Mouse (Mus musculus) B cell, adult 2 months (primary cell): ENCODE measurements around the gene Slc2a9.
A peak's percentile ranks its signal among the peaks of the same experiment; 100 is the strongest.

Experiments used
- DNase-seq, 2 experiments: peaks; one replicate each; pipeline ENCODE4 v3.0.0; 2022

The Slc2a9 gene

DNA sequence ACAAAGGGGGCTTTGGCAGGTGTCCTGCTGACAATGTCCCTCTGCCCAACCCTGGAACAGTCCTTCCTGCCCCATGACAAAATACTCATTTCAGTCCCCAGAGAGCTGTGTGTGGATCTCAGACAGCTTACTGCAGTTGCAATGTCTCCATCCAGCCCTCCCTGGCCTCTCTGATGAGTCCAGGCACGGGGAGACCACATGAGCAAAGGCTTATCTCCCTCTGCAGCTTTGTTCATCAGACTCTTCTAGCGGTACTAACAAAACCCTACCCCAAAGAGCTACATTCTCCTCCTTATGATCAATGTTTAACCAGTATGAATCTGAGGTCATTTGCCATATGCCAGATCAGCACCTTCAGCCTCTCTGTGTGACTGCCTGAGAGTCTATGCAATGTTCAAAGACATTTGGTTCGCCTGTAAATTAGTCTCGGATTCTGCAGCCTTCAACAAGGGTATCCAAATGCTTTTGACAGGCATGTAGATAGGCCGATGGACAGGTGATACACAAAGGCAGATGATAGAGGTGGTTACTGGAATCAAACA, 36.3 kb downstream of the Slc2a9 start:
- no peak for DNase-seq

DNA sequence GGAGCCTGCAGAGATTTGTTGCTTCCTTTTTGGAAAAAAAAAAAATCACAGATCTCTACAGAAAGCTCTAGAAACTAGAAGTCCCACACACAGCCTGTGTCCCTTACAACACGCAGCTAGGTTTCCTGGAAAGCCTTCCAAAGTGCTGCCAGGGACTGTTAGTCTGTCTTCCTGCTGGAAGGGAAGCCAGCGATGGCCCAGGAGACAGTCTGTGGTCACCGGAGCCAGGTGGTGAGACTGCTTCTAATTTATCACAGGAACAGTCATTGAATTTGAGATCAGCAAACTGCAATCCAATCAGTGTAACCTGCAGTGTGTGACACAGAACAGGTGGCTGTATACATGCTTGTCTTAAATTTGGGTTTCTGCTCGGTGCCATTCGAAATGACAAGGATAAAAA, 41.7 kb downstream of the Slc2a9 start:
- DNase-seq = no peak

DNA sequence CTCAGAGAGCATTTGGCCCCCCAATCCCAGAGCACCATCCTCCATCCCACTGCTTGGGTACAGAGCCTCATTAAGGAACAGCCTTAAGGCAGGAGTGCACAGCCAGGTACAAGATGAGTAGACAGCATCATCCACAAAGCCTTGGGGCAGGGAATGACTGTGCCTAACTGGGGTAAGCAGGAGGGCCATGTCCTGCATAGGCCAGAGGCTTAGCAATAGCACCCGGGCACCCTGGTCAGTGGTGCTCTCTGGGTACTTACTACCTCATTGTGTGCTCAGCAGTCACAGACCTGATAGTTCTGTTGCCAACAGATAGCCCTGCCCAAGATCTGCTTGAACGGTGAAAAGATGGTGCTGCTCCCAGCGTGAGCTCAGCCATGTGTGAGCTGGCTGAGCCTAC, 52.0 kb downstream of the Slc2a9 start:
- DNase-seq = no peak

DNA sequence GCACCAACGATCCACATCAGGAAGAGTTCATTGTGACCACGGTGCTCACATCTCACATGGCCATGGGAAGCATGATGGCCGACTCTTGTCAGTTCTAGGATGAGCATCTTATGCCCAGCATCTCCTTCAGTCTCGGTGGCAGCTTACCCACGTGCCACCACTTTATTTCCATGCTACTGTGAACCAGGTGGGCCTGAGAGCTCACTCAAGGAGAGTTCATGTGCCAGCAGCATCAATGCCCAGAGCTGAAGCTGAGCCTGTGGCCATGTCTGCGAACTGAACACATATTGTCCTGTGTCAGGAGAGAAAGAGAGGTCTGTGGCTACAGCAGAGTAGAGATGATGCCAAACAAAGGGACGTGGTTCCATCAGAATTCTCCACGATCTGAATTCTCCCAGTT, 53.3 kb downstream of the Slc2a9 start:
- no peak for DNase-seq

DNA sequence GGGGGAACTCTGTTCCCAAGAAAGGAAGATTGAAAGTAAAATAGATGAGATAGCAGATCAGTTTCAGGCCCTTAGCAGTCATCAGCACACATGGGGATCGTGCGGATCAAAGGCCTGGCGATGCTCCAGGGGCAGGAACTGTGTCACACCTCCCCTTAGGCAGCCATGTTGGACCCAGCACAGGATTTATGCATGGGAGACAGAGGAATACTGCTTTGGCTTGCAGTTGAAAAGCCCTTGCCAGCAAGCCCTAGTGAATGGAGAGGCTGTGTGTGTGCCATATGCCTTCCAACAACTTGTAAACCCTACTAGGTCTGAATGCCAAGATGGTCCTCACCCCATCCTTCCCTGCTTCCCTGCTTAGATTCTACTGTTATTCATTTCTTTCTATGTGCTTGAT, 54.8 kb downstream of the Slc2a9 start:
- DNase-seq = no peak

DNA sequence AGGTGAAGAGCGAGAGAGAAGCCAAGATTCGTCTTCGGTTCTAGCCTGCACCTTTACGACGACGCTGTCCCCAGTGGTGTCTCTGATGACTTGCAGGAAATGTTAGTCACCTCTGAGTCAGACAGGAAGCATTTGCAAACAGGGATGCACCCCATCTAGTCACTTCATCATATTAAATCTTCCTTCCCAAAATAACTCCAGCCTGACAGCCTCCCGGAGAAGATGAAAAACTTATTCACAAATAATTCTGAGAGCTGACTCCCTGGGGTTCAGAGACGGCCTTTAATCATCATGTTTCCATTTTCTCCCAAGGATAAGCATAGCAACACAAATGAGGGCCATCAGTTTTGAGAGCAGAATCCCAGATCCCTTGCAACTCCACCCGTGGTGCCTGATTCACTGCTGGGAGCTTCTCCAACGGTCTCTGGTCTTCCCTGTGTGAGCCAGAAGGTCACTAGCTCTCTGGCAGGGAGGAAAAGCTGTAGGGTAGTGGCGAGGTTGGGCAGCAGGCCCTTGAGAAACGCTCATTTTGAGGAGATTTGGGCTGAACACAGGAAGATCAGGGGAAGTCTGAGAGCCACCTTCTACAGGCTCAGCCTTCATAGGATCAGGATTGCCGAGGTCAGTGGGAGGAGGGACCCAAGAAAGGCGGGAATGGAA, 56.5 kb downstream of the Slc2a9 start:
- no peak for DNase-seq

DNA sequence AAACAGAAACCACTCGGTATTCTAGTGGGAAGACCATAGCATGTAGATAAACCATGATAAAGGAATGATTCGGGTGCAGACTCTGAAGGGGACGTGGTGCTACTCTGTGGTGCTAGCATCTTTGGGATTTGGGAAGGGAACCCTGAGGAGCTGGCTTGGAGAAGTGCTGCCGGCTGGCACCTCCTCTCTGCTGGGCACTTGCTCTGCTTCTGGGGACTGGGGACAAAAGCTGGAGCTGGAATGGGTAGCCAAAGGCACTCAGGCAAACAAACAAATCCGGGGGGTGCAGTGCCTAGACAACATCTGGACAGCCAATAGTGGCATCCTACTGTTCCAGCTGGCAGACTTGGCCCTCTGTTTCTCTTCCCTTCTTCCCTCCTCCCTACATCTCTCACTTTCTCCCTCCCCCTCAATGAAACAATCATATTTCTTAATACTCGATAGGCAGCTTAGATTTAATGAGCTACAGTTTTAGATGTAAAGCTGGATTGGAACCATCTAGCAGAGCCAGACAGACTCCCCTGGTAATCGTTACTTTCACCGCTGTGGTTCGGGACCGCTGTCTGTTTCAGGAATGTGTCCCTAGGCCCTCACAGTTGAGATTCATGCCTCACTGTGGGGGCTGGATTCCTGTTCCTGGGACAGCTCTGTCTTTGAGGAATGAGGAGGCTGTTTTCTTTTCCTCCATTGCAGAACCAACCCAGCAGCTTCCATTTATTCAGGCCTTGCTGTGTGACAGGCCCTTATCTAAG, 61.7 kb downstream of the Slc2a9 start:
- no peak for DNase-seq

DNA sequence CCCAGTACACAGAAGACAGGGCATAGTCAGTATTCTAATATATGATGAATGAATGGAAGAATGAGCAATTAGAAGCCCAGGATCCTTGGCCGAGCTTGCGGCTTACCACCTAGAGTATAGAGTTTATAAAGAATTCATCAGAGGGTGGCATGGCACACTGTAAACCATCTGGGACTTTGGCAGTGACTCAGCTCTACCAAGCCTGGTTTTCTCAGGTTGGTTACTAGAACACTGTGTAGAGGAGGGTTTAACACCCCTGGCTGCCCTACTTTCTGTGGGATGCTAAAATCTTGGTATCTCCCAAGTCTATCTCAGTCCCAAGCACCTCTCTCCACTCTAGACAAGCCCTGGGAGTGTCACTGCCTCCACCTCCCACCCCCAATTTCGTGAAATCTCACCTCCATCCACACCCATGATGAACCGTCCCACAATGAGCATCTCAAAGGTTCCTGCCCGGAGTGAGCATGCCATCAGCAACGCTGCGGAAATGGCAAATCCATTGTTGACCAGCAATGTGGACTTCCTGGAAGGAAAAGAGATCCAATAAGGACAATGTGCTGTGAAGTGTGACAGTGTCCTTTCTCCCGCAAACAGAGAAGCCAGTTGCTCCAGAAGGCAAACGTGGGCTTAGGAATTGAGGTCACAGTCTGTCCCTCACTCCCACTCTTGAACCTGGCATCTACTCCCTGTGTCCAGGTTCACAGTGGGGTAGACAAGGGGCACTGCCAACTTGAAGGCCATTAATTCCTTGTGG, 62.5 kb downstream of the Slc2a9 start:
- no peak for DNase-seq

DNA sequence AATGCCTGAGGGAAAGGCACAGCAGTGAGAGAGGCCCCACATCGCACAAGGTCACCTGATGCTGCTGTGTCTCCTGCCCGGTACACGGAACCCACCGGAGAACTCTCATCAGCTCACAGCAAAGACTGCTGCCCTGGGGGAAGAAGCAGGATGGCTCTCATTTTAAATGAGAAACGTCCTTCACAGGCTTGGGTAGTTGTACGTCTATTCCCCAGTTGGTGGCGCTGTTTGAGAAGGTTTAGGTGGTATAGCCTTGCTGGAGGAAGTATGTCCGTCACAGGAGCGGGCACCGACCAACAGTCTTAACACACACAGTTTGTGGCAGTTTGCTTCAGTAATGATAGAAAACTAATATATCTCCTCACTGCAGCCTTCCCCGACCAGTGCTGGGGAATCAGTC, 66.3 kb downstream of the Slc2a9 start:
- DNase-seq = peak; percentile 6 to 25

DNA sequence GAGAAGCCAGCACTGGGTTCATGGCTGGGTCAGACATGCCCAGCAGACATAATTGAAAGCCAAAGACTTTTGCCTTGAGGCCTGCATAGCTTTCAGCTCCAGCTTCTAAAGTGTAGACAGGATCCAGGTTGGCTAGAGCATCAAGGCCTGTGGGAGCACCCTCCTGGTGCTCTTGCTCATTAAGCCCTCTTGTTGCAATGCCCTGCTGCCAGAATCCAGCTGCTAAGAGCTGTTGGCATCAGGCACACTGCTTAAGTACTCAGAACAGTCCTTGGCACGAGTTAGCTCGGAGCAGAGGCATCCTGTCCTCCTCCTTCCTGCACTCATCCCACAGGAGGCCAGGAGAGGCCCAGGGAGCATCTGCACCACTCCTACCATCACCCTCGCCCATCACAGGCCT, 68.1 kb downstream of the Slc2a9 start:
- DNase-seq = no peak

DNA sequence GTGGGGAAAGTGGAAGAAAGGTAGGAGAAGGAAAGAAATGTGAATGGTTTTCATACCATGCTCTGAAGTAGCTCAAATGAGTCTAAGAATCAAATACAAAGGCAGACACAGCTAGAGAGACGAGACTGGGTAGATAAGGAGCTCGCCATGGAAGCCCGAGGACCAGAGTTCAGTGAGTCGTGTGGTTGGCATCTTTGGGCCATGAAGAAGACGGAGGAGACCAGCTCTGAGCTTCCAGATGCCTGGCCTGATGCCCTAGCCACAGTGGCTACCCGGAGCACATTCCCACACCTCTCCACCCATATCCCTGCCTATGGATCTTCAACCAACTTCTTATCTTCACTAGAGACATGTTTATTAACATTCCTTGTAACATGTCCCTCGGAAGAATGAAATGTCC, 71.7 kb downstream of the Slc2a9 start:
- no peak for DNase-seq

DNA sequence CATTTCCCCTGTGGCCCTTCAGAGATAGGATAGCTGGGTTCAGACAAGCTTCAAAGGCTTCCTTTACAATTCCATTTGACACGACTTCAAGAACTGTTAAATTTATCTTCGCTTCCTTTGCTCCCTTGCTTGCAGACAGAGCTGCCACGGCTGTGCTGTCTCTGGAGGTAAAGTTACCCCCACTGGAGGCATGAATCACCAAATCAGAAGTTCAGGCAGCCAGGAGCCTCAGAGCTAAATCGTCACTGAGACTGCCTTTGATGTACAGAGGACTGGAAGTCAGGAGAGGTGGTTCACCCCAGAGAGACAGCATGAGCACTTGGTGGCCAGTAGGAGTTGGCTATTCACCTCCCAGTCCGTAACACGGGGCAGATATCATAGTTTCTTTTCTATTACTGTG, 73.8 kb downstream of the Slc2a9 start:
- DNase-seq = no peak

DNA sequence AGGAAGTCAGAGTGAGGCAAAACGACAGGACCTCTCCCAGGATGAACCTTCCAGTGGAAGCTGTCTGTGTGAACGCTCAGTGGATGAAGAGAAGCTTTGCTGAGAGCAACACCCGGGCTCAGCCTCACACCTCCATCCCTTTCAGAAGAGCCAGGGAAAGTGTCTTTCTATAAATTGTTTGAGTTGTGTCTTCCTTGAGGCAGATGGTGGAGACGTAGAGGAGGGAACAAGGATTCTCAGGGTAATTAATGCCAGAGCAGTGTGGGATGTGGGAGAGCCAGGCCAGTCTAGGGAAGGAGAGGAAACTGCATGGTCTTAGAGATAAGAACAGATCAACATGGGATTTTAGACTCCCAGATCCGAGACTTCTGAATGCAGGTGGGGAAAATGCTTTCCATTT, 75.2 kb downstream of the Slc2a9 start:
- DNase-seq = no peak

DNA sequence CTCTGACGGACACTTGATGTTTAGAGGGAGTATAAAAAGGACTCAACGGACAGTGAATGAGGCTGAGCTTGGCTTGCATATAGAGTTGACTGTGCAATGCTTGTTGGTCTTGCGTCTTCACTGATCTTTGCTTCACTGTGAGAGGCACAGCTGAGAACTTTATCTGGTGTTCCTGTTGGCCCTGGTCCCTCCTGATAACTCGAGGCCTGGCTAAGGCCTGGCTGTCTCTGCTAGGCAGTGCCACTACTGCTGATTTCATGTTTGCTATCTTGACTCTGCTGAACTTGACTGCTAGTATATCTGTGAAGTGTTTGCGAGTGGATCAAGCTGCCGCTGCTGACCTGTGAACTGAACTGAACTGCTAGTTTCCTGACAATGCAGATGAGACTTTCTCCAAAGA, 77.4 kb downstream of the Slc2a9 start:
- no peak for DNase-seq

DNA sequence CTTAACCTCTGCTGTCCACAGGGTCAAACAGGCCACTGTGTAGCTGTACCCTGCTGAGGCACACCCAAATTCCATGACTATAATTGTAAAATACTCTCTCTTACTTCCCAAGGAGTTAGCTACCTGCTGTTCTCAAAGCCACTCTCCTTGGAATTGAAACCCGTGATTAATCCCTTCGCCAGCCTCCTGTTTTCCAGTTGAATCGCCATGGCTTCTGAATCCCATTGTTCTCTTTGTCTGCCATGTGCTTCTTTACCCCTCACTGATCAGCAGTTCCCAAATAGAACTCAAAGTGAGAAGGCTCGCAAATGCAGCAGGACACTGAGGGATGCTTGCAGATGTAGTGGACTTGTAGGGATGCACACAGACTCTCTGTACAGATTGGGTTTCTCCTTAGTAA, 80.5 kb downstream of the Slc2a9 start:
- no peak for DNase-seq

DNA sequence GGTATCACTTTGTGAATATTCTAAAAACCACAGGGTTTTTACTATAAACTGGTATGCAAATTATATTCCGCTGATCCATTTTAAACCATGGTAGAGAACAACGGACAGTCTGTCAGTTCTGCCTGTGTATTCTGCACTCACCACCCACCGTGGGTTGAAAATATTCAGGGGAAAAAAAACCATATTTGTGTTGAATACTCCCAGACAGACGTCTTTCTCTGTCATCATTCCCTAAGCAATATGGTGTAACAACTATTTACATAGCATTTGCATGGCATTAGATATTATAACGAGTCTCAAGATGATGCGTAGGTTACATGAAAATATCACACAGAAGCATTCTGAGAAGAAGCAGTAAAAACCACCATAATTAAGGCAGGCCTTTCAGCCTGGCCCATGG, 84.1 kb downstream of the Slc2a9 start:
- no peak for DNase-seq

DNA sequence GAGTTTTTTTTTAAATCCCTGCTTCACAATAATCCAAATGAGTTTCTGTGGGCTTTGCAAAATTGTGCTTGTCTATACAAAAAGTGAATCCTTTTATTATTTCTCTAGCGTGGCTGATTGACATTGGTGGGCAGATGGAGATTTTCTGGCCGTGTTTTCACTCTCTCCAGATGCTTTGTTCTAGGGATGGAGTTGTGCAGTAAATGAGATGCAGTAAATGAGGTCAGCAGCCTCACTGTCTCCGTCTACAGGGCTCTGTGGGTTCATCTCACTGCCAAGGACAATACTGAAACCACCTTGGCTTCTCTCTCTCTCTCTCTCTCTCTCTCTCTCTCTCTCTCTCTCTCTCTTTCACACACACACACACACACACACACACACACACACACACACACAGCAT, 99.3 kb downstream of the Slc2a9 start:
- no peak for DNase-seq

DNA sequence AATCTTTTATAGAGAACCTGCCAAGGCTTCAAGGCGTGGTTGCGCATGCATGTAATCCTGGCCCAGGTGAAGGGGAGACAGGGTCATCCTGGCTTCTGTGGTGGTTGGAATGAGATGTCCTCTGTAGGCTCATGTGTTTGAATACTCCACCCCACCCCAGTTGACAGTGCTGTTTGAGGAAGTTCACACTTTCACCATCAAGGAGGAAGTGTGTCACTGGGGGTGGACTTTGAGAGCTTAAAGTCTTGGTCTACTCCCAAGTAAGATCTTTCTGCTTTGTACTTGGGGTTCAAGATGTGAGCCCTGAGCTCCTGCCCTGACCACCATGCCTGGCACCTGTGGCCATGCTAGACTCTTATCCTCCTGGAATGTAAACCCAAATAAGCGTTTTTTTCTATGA, 100.7 kb downstream of the Slc2a9 start:
- DNase-seq = peak; percentile 36

DNA sequence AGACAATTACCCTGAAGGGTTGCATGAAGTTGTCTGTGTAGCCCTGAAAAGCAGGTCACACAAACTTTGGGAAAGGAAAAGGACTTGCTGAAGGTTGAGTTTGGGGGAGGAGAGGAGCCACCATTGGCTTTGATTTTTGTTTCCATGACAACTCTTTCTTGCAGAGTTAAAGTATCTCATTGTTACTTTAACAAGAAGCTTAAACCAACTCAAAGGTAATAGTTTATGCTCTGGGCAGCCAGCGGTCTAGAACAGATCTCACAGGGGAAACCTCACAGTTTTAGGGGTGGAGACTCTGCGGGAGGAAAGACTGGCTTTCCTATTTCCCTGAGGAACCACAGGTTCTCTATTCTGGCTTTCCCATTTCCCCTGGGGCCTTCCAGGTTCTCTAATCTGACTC, 114.1 kb downstream of the Slc2a9 start:
- no peak for DNase-seq

DNA sequence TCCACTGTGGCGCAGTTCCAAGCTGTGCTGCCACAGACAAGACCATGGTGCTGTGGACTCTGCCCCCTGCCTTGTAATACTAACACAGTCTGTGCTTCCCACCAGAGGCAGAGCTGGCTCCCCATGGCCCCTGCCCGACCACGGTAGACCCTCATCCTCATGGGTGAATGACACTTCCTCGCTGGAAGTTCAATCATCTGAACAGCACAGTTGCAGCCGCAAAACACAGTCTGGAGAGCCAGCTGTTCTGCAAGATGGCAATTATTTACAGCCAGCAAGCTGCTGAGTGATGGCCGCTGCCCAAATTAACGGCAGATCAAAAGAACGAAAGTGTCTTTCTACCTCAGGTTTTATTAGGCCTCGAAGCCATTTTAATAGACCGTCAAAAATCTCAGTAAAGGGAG, 114.5 kb downstream of the Slc2a9 start:
- no peak for DNase-seq

DNA sequence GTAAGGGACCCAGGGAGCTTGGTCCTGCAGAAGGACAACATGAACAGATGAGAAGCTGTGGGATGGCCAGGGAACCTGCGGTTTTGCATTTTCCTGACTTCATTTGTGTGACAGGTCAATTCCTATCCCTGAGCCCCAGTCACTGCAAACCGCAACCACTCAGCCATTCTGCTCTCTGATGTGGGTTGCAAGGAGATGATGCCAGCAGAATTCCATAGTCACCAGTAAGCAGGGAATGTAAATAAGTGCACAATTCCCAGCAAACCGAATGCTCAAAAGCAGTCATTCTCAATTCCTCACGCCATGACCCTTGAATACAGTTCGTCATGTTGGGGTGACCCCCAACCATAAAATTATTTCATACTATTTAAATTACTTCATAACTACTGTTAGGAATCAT, 123.0 kb downstream of the Slc2a9 start:
- no peak for DNase-seq

DNA sequence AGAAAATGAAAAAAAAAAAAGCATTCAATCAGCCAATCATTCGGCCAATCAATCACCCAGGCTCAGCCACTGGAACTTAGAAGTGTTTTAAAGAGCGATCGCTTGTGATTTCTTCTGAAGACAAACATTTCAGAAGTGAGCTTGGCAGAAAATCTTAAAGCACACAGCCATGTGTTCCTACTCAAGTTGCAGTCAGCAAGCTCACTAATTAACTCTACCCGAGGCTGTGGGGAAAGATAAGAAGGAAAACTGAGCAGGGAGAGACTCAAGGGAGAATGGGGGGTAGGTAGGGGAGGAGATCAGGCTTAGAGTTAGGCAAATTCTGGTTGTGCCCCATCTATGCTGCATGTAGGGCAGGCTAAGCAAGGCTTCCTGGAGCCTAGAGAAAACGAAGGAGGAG, 130.6 kb downstream of the Slc2a9 start:
- no peak for DNase-seq

DNA sequence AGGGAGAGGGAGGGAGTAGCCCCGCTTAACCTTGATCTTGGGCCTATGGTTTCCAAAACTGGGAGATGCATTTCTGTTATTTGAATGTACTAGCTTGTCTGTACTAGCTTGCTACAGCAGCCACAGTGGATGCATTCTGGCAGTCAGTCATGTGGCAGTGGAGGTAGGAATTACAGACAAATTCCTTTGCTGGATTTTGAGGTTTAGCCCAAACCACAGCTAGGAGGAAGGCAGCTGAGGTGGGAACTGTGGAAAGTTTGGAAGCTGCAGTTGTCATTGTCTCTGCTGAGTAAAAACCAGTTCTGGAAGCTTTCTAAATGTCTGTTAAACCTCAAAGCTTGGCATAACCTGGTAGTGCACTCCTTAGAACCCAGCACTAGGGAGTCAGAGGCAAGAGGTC, 131.6 kb downstream of the Slc2a9 start:
- no peak for DNase-seq
